Mouse (Mus musculus) thymus, postnatal 4 days (tissue): ENCODE data around the gene H2-T22.

Source experiments
- DNase-seq: peaks from one replicate; pipeline ENCODE4 v3.0.0; 2021

Gene H2-T22

DNA sequence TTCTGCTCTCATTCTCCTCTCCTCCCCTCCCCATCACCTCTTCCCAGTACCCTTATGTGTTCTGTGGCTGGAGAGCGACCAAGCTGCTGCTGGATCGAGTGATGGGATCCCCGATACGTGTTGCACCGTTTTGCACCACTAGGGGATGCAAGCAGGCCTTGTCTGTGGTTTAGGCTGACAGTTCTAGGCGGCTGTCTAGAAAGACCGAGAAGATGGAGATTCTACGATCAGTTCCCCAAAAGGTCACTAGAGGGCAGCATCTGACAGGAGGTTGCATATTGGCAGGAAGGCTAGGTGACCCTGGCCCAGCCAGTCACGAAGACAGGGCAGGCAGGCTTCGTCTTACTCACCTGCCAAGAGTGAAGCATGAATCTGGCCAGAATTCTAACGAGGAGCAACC is 45.6 kb downstream of the H2-T22 start:
- DNase-seq = peak; percentile 98

DNA sequence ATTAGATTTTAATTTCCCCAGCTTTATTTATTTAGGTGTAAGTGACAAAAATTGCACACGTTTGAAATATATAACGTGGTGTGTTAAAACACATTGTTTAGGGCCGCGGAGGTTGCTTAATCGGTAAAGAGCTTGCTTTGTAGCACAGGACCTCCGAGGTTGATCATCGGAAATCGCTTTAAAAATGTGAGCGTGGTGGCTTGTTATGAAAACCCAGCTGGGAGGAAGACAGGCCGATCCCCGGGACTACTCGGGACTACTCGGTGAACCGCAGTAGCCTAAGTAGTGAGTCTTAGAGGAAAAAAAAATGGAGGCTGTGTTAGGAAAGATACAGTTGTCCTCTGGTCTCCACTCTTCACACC is 47.7 kb downstream of the H2-T22 start:
- peak; percentile 35 for DNase-seq

DNA sequence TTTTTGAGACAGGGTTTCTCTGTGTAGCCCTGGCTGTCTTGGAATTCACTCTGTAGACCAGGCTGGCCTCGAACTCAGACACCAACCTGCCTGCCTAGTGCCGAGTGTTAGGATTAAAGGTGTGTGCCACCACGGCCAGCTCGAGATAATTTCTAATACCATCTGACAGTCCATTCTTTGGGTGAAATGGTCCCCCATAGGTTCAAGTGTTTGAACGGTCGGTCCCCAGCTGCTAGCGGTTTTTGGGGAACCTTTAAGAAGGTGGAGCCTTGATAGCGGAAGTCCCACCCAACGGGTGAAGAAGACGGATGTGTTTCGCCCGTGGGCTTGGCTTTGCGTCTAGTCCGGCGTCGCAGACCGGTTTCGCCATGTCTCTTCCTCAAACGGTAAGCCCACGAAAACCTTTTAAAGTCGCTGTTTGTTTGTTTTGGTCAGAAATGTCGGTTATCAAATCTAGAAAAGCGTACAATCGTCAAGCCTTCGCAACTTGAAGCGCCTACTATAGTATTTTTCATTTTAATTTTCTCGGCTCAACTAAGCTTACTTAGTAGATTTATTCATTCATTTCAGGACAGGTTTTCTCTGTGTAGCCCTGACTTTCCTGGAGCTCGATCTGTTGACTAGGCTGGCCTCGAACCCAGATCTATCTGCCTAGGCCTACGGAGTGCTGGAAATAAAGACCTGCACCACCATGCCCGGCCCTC is 48.2 kb downstream of the H2-T22 start:
- peak; percentile 74 for DNase-seq

DNA sequence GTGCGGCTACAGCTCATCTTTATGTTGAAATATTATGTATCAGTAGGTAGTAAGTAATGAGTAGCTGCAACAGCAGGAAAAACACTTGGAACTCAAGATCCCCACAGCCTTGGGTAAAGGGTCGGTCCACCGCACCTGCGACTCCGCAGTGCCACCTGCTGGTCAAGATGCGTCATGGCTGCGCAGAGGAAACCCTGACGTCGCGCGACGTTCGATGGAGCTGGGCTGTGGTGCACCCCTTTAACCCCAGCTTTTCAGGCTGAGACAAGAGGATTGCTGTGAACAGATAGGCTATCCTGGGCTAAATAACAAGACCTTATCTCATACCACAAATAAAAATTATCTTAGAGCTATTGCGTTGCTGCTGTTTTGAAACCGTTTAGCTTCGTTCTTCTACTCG is 48.9 kb downstream of the H2-T22 start:
- peak; percentile 93 for DNase-seq

DNA sequence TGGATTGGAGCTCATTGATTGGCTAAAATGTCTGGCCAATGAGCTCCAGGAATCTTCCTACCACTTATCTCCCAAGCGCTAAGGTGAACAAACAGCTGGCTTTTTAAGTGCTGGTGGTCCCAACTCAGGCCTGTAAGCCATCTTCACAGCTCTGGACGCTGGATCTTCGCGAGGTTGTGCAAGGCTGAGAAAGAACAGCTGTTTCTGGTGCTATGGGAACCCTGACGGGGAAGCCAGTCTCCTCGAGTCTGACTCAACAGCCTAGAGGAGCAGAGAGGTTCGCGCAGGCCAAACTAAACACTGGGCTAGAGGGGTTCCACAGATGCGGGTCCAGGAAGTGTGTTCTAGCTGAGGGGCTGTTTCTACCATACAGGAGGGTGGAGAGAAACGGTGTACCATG is 50.8 kb downstream of the H2-T22 start:
- no peak for DNase-seq
